Mouse (Mus musculus) spleen, adult 2 months (tissue): ENCODE measurements around the gene Mansc4. TPM values are rescaled to one million over a fixed set of nuclear protein-coding genes. Genes with fewer than 3 reads are reported as not detected.

ENCODE experiments used
- DNase-seq, 2 experiments: peaks; one replicate each; pipeline versions ENCODE4 v3.0.0 to v3.0.0-alpha.2; 2012 to 2021; ENCODE audit warnings: low spot score in 2 of 2, low read depth in 1 of 2
- H3K27ac ChIP-seq: fragments of 200-500 bp; 2 replicates; pipeline ENCODE4 v1.5.1; 2012; ENCODE audit warnings: low read length, inconsistent platforms; ENCODE audit not compliant: insufficient read depth
- H3K27me3 ChIP-seq: fragments of 200-500 bp; 2 replicates; pipeline ENCODE4 v1.6.1; 2012; ENCODE audit warnings: mild to moderate bottlenecking, moderate library complexity, low read length, inconsistent platforms; ENCODE audit not compliant: control insufficient read depth, insufficient read depth
- H3K36me3 ChIP-seq: fragments of 200-500 bp; 2 replicates; pipeline ENCODE4 v1.6.1; 2012; ENCODE audit warnings: mild to moderate bottlenecking, low read length, inconsistent platforms; ENCODE audit not compliant: control insufficient read depth, insufficient read depth
- H3K4me1 ChIP-seq: fragments of 200-500 bp; 2 replicates; pipeline ENCODE4 v1.6.1; 2011; ENCODE audit warnings: inconsistent platforms; ENCODE audit not compliant: control insufficient read depth, insufficient read depth, insufficient read length
- H3K4me3 ChIP-seq: fragments of 200-500 bp; 2 replicates; pipeline ENCODE4 v1.5.1; 2011; ENCODE audit warnings: mild to moderate bottlenecking, inconsistent platforms; ENCODE audit not compliant: insufficient read depth, insufficient read length; ENCODE audit errors: extremely low read depth
- CTCF ChIP-seq: fragments of 200-500 bp; IDR thresholded peaks from 2 replicates; pipeline ENCODE4 v1.5.1; 2011; ENCODE audit warnings: mild to moderate bottlenecking, inconsistent platforms; ENCODE audit not compliant: insufficient read depth, insufficient read length, insufficient replicate concordance; ENCODE audit errors: extremely low read depth
- POLR2A ChIP-seq: fragments of 200-500 bp; IDR thresholded peaks from 2 replicates; pipeline ENCODE4 v1.6.1; 2011; ENCODE audit warnings: low read depth, low read length, inconsistent platforms
- whole genome bisulfite sequencing: fragments of 180-500 bp; shearing (Covaris S2); methylation state at CpG from one replicate; pipeline ENCODE4 v1.1.7; 2018; 5-methylcytosine and 5-hydroxymethylcytosine counted together
- polyA plus RNA-seq: library from polyadenylated mRNA; depleted of rRNA; stranded (reverse); fragments of >200 nt; gene quantifications from 2 replicates; pipeline ENCODE4 v1.2.3, GENCODE M21; 2012; rRNA removed

The Mansc4 gene
- polyA plus RNA-seq, 1 experiment: 0.42 TPM

DNA sequence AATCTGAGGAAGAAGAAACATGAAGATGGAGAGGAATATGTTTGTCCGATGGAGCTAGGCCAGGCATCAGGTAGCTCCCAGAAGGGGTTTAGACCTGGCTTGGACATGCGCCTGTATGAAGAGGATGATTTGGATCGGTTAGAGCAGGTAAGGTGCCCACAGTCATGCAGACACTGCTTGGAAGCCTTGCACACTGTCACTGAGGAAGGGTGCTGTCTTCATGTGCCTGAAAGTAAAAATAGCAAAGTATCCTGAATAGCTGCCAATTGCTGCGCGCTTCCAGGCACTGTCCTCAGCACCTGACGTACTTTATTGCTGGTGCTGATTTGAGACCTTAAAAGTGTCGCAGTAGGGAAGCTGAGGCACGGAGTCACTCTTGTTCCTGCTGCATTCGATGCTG lies 57.2 kb downstream of the Mansc4 start:
- Histone ChIP-seq H3K4me1 (no peaks in the 10 kb centered on the region), H3K36me3 (no peaks in the 10 kb centered on the region), H3K4me3 (no peak overlapping the region), H3K27me3 (no peaks in the 10 kb centered on the region), H3K27ac (no peak overlapping the region)
- WGBS: 93% methylated on average over 9 of the region's 9 CpGs
- DNase-seq: no peak
- no peak for TF ChIP-seq CTCF
- no peak for TF ChIP-seq POLR2A

DNA sequence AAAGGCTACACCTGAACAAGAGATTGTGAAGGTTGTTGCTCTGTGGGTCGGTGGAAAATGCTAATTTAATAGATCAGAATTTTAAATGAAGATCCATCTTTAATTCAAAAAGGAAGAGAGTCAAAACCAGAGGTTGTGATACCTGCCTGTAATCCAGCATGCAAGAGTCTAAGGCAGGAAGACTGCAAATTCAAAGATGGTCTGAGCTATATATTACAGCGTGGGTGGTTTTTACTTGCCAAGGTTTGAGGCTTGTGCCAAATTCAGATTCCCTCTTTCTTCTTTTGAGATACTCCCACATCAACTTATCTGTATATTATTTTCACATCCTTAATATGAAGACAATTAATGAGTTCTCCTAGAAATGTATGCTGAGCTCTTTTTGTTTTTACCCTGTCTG lies 58.4 kb downstream of the Mansc4 start:
- H3K36me3 ChIP-seq: no peaks in the 10 kb centered on the region
- WGBS: 92% methylated on average over 2 of the region's 2 CpGs
- no peak overlapping the region for H3K27ac ChIP-seq
- no peak overlapping the region for H3K4me3 ChIP-seq
- TF ChIP-seq CTCF (no peak), POLR2A (no peak)
- no peak for DNase-seq
- no peaks in the 10 kb centered on the region for H3K4me1 ChIP-seq
- H3K27me3 ChIP-seq: no peaks in the 10 kb centered on the region

Other genes starting within 250 kb of the Mansc4 start
- not detected in 2 replicates for gene Smco2, start 236.9 kb downstream of the Mansc4 start, polyA plus RNA-seq
- 5.3 and 5.4 TPM in 2 replicates for gene Ppfibp1, start 198.5 kb downstream of the Mansc4 start, polyA plus RNA-seq
- not detected in 2 replicates for gene 1700034J05Rik, start 132.6 kb downstream of the Mansc4 start, polyA plus RNA-seq
- 0.11 and 0.21 TPM in 2 replicates for gene Rep15, start 54.4 kb downstream of the Mansc4 start, polyA plus RNA-seq
- gene Mrps35, start 44.3 kb downstream of the Mansc4 start, polyA plus RNA-seq: 4.1 and 4.7 TPM in 2 replicates
- 14.3 and 21.0 TPM in 2 replicates for gene Klhl42, start 4.3 kb upstream of the Mansc4 start, polyA plus RNA-seq
- gene Pthlh, start 177.2 kb upstream of the Mansc4 start, polyA plus RNA-seq: 1.3 TPM in 2 replicates